Mouse (Mus musculus) lung, postnatal 10 days (tissue): ENCODE data around the gene Lag3.

Source experiments
- DNase-seq: peaks from one replicate; pipeline ENCODE4 v3.0.0; 2021

Lag3 gene

GRCm38 (mm10) chr6:124911533-124912218 is at the start of gene Lag3:
Gene Lag3, minus strand, starts transcription at chr6:124911705.
- peak; percentile 52 for DNase-seq

- DNase-seq = no peak
These were observed 49.5 kb upstream of the Lag3 start for GRCm38 (mm10) chr6:124961021-124961420.

GRCm38 (mm10) chr6:124959960-124960359 is 48.5 kb upstream of the Lag3 start:
- no peak for DNase-seq

- DNase-seq = no peak
These were observed 46.6 kb upstream of the Lag3 start for GRCm38 (mm10) chr6:124958127-124958526.

- no peak for DNase-seq
These were observed 43.7 kb upstream of the Lag3 start for GRCm38 (mm10) chr6:124955212-124955611.

- DNase-seq = no peak
These were observed 42.6 kb upstream of the Lag3 start for GRCm38 (mm10) chr6:124953991-124954715.

GRCm38 (mm10) chr6:124943526-124943925 is 32.0 kb upstream of the Lag3 start:
- no peak for DNase-seq

GRCm38 (mm10) chr6:124941679-124942078 is 30.2 kb upstream of the Lag3 start:
- no peak for DNase-seq

GRCm38 (mm10) chr6:124938554-124938953 is 27.0 kb upstream of the Lag3 start:
- DNase-seq = no peak

GRCm38 (mm10) chr6:124937493-124937892 is 26.0 kb upstream of the Lag3 start:
- peak; percentile 28 for DNase-seq

GRCm38 (mm10) chr6:124936681-124937080 is 25.2 kb upstream of the Lag3 start:
- no peak for DNase-seq

GRCm38 (mm10) chr6:124934670-124935069 is 23.2 kb upstream of the Lag3 start:
- DNase-seq = no peak

- DNase-seq = no peak
These were observed 21.6 kb upstream of the Lag3 start for GRCm38 (mm10) chr6:124933127-124933526.

GRCm38 (mm10) chr6:124932314-124932695 is 20.8 kb upstream of the Lag3 start:
- DNase-seq = no peak

GRCm38 (mm10) chr6:124931525-124932313 is 20.2 kb upstream of the Lag3 start:
- DNase-seq = peak; percentile 81

GRCm38 (mm10) chr6:124930754-124931524 is 19.4 kb upstream of the Lag3 start, which contains the start of gene Mlf2:
Gene Mlf2, plus strand, starts transcription at chr6:124931386.
- peak; percentile 99 for DNase-seq

- peak; percentile 59 for DNase-seq
These were observed 18.7 kb upstream of the Lag3 start for GRCm38 (mm10) chr6:124930231-124930630.

- peak; percentile 92 for DNase-seq
These were observed 14.4 kb upstream of the Lag3 start for GRCm38 (mm10) chr6:124925941-124926340.

GRCm38 (mm10) chr6:124925173-124925793 is 13.8 kb upstream of the Lag3 start:
- no peak for DNase-seq

GRCm38 (mm10) chr6:124921539-124921938 is 10.0 kb upstream of the Lag3 start:
- DNase-seq = no peak

GRCm38 (mm10) chr6:124920318-124921085 is 9.0 kb upstream of the Lag3 start:
- DNase-seq = no peak
